Mouse (Mus musculus) kidney, embryonic 16.5 days (tissue): ENCODE measurements around the gene Zscan10. TPM values are rescaled to one million over a fixed set of nuclear protein-coding genes. Genes with fewer than 3 reads are reported as not detected.

ENCODE experiments used
- ATAC-seq: fragments of 200-750 bp; cut with Nextera tagmentation; 2 replicates; pipeline ENCODE4 v1.8.0; 2017; ENCODE audit warnings: moderate TSS enrichment; ENCODE audit not compliant: low FRiP score, low TSS enrichment
- H3K27ac ChIP-seq: fragments of 300-500 bp; sonication (generic); 2 replicates; pipeline ENCODE4 v1.5.1; 2014; ENCODE audit warnings: low read length
- H3K27me3 ChIP-seq: fragments of 300-500 bp; sonication (generic); 2 replicates; pipeline ENCODE4 v1.6.1; 2014; ENCODE audit warnings: low read length, control low read depth, mixed read lengths; ENCODE audit not compliant: insufficient read depth
- H3K36me3 ChIP-seq: fragments of 300-500 bp; sonication (generic); 2 replicates; pipeline ENCODE4 v1.6.1; 2014; ENCODE audit warnings: low read length, control low read depth, mixed read lengths; ENCODE audit not compliant: insufficient read depth
- H3K4me1 ChIP-seq: fragments of 300-500 bp; sonication (generic); 2 replicates; pipeline ENCODE4 v1.6.1; 2014; ENCODE audit warnings: low read length, control low read depth, mixed read lengths; ENCODE audit not compliant: insufficient read depth
- H3K4me2 ChIP-seq: fragments of 300-500 bp; sonication (generic); replicated peaks from 2 replicates; pipeline ENCODE4 v1.6.1; 2014; ENCODE audit warnings: low read depth, low read length
- H3K4me3 ChIP-seq: fragments of 300-500 bp; sonication (generic); 2 replicates; pipeline ENCODE4 v1.5.1; 2014; ENCODE audit warnings: mild to moderate bottlenecking, low read length
- H3K9ac ChIP-seq: fragments of 300-500 bp; sonication (generic); replicated peaks from 2 replicates; pipeline ENCODE4 v1.6.1; 2014; ENCODE audit warnings: low read length
- H3K9me3 ChIP-seq: fragments of 300-500 bp; sonication (generic); 2 replicates; pipeline ENCODE4 v1.6.1; 2016; ENCODE audit warnings: low read length, control low read depth
- WGBS: fragments of 180-500 bp; shearing (Covaris S2); extraction: QIAGEN DNeasy Blood & Tissue Kit; methylation state at CpG from one replicate; pipeline ENCODE4 v1.1.7; 2014; 5-methylcytosine and 5-hydroxymethylcytosine counted together
- polyA plus RNA-seq: library from polyadenylated mRNA; unstranded; fragments of >200 nt; fragmentation: Nextera tagmentation; extraction: Ambion mirVana; gene quantifications from 2 replicates; pipeline ENCODE4 v1.2.1, GENCODE M21; 2015

The Zscan10 gene
- polyA plus RNA-seq, 1 experiment from 2014 or later = not detected

DNA sequence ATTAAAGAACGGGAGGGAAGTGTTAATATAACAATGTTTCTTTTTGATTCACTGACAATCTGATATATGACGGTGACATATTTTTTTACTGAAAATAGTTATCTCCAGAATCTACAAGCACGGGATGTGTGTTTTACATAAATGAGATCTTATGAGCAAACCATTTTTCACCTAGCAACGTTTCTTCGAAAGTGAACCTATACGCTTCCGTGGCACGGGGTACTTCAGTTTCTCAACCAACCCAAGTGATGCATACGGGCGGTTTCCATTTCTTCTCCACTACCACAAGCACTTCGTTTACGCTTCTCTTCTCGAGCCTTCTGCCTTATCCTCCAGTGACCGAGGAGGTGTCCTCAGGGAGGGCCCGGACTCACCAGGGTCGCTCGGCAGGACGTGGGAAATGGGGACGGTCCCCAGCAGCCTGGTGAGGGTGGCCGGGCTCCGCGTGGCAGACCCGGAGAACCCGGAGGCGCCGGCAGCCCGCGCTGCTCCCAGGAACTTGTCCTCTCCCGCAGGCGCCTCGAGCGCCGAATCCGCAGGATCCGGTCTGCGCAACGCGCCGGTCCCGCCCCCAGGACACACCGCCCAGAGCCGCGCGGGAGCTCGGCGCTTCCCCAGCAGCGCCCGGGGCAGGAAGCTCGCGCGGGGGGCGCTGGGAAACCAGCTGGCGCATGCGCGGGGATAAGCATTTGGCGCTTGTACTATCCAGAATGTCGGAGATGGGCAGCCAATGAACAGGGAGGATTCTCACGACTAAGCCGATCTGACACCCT is 36.9 kb upstream of the Zscan10 start, which contains the start of gene Zfp213:
Gene Zfp213, minus strand, starts transcription at position 644 of the 773 bp plus-strand sequence.
- peak; percentile 97 for ATAC-seq
- Histone ChIP-seq H3K27me3 (no peaks in the 10 kb centered on the region), H3K36me3 (peaks cover 23% of the 10 kb centered on the region), H3K9ac (peak within 1 kb of the TSS; percentile 94), H3K4me3 (peak within 1 kb of the TSS; percentile 80), H3K4me1 (peaks cover 15% of the 10 kb centered on the region), H3K27ac (peak within 1 kb of the TSS; percentile 96), H3K4me2 (peak within 1 kb of the TSS; percentile 76), H3K9me3 (no peaks in the 10 kb centered on the region)
- WGBS = under 1% methylated on average over 59 of the region's 59 CpGs

DNA sequence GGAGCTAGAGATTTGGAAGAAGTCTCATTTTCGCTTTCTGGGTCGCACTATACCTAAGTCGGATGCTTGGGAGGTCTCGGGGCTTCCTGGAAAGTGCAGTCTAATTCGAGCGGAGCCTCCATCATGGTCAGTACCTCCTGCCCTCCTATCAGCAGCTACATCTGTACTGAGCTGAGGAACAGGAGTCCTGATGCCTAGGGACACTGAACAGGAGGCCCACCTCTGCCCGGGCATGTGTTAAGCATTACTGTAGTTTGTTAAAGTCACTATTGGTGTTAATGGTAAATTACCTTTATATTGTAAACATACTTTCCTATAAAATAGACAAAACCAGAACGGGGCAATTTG is 36.3 kb upstream of the Zscan10 start:
- H3K9me3 ChIP-seq = no peaks in the 10 kb centered on the region
- peaks cover 18% of the 10 kb centered on the region for H3K36me3 ChIP-seq
- H3K4me3 ChIP-seq = peak overlapping the region; percentile 80
- peak overlapping the region; percentile 94 for H3K9ac ChIP-seq
- H3K27me3 ChIP-seq = no peaks in the 10 kb centered on the region
- H3K4me2 ChIP-seq = peak overlapping the region; percentile 76
- H3K4me1 ChIP-seq = peaks cover 15% of the 10 kb centered on the region
- ATAC-seq = peak; percentile 86
- WGBS = under 1% methylated on average over 8 of the region's 8 CpGs
- peak overlapping the region; percentile 96 for H3K27ac ChIP-seq

DNA sequence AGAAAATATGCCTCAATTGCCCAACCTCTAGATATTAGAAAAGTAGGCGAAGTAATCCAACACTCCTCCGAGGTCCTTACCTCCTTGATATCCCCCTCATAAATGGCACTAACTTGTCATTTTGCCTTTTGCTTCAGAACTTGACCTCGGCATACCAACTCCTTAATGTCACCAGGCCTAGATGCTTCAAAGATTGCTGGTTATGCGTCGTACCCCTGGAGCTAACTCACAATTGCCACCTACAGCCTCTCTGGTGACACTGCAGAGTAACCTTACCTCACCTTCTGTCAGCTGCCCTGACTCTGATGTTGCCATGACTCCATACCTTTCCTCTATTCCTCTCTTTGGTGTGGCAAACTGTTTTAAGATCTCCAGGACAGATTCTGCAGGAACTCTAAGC is 33.9 kb upstream of the Zscan10 start:
- H3K27ac ChIP-seq = no peak overlapping the region
- H3K4me3 ChIP-seq = no peak overlapping the region
- peaks cover 12% of the 10 kb centered on the region for H3K4me1 ChIP-seq
- H3K9ac ChIP-seq = no peak overlapping the region
- H3K36me3 ChIP-seq = no peaks in the 10 kb centered on the region
- H3K9me3 ChIP-seq = no peaks in the 10 kb centered on the region
- 47% methylated on average over 5 of the region's 5 CpGs for WGBS
- H3K4me2 ChIP-seq = no peak overlapping the region
- no peak for ATAC-seq
- no peaks in the 10 kb centered on the region for H3K27me3 ChIP-seq

DNA sequence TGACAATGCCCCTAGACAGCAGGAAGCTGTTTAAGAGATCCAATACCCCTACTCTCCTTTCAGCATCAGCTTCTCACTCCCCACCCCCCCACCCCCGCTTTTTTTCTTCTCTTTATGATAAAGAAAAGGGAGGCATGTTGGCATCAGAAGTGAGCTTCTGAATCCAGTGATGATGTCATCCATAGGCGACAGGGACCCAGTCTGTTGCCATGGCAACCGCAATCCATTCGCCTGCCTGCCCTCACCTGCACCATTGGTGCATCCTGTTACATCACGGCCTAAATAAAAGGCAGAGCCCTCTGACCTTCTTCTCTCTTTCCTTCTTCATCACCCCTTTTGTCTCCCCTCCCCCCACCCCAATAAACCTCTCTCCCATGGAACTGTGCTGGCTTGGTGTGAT is 32.3 kb upstream of the Zscan10 start:
- H3K4me1 ChIP-seq = peaks cover 6% of the 10 kb centered on the region
- ATAC-seq = no peak
- 0 out of 2 replicates have a peak, but pooled peaks cover 4% of the 10 kb centered on the region for H3K36me3 ChIP-seq
- no peaks in the 10 kb centered on the region for H3K27me3 ChIP-seq
- H3K9me3 ChIP-seq = no peaks in the 10 kb centered on the region
- WGBS = 36% methylated on average over 5 of the region's 5 CpGs
- no peak overlapping the region for H3K9ac ChIP-seq
- H3K4me2 ChIP-seq = no peak overlapping the region
- no peak overlapping the region for H3K4me3 ChIP-seq
- no peak overlapping the region for H3K27ac ChIP-seq

DNA sequence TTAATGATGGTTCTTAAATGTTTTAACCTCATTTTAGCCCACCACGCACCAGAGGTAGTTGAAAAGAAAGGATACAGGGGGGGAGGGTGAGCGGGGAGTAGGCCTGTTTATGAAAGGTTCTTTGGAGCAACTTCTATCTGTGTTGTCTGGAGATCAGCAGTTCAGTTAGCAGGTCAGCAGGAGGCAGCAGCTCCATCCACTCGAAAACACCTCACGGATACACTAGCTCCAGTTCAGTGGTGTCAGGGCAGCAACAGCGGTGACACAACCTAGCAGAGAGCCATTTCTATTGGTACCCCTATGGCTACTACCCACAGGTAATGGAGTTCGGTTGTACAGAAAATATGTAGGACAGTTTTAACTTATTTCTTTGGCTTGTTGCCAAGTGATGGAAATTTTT is 30.6 kb upstream of the Zscan10 start:
- Histone ChIP-seq H3K4me3 (no peak overlapping the region), H3K36me3 (peaks cover 8% of the 10 kb centered on the region; the same call in 1 of the 2 replicates), H3K4me2 (no peak overlapping the region), H3K4me1 (peaks cover 2% of the 10 kb centered on the region), H3K27me3 (no peaks in the 10 kb centered on the region), H3K27ac (no peak overlapping the region), H3K9me3 (no peaks in the 10 kb centered on the region), H3K9ac (no peak overlapping the region)
- 42% methylated on average over 6 of the region's 6 CpGs for WGBS
- ATAC-seq = peak; percentile 54; the same call in 1 of the 2 replicates

DNA sequence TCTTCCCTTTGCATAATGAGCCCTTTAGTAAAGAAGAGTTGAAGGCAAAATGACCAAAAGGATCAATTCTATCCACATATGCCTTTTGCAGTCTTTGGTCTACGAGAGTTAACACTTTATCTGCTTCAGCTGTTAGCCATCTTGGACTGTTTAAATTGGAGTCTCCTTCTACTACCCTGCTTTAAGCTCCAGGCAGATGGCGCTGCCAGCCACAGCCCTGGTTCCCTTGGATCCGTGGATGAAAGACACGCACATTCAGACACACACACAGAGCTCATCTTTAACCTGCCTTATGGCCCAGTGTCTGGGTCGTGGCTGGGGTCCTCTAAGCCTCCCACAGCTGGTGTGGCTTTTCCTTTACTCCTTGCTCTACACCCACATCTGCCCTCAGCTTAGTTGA is 29.6 kb upstream of the Zscan10 start:
- no peaks in the 10 kb centered on the region for H3K4me1 ChIP-seq
- peaks cover 18% of the 10 kb centered on the region for H3K36me3 ChIP-seq
- no peaks in the 10 kb centered on the region for H3K27me3 ChIP-seq
- no peak overlapping the region for H3K4me2 ChIP-seq
- ATAC-seq = no peak; the same call in 1 of the 2 replicates
- 23% methylated on average over 5 of the region's 5 CpGs for WGBS
- H3K9me3 ChIP-seq = 0 out of 2 replicates have a peak, but pooled peaks cover 5% of the 10 kb centered on the region
- H3K4me3 ChIP-seq = no peak overlapping the region
- no peak overlapping the region for H3K27ac ChIP-seq
- H3K9ac ChIP-seq = no peak overlapping the region

DNA sequence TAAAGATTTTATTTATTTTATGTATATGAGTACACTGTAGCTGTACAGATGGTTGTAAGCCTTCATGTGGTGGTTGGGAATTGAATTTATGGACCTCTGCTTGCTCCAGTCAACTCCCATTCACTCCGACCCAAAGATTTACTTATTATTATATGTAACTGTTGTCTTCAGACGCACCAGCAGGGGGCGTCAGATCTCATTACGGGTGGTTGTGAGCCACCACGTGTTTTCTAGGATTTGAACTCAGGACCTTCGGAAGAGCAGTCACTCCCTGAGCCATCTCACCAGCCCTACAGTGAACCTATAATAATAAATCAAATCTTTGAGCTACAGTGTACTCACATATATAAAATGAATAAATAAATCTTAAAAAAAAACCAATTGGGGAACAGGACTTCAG is 28.6 kb upstream of the Zscan10 start:
- 82% methylated on average over 6 of the region's 6 CpGs for WGBS
- H3K9ac ChIP-seq = no peak overlapping the region
- no peak overlapping the region for H3K4me3 ChIP-seq
- H3K36me3 ChIP-seq = peaks cover 27% of the 10 kb centered on the region
- H3K4me1 ChIP-seq = no peaks in the 10 kb centered on the region
- no peak for ATAC-seq
- H3K27ac ChIP-seq = no peak overlapping the region
- H3K4me2 ChIP-seq = no peak overlapping the region
- H3K9me3 ChIP-seq = peaks cover 12% of the 10 kb centered on the region; the same call in 1 of the 2 replicates
- no peaks in the 10 kb centered on the region for H3K27me3 ChIP-seq

DNA sequence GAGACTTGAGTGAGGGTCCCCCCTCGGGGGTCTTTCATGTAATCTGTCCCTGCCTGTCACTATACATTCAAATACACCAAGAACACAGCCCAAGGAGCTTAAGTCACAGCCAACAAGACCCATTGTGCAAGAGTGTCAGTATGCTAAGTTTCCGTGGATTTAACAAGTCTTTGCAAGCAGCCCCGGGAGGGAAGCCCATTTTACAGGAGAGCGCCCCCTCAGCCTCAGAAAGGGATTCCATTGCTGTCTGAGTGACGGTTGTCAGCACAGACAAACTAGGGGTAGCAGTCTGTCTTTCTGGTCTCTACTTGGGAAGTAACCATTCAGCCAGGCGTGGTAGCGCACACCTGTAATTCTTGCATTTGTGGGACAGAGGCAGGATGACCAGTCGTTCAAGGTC is 26.5 kb upstream of the Zscan10 start:
- H3K27ac ChIP-seq = no peak overlapping the region
- H3K9me3 ChIP-seq = peaks cover 12% of the 10 kb centered on the region; the same call in 1 of the 2 replicates
- no peak for ATAC-seq
- H3K4me2 ChIP-seq = no peak overlapping the region
- no peaks in the 10 kb centered on the region for H3K4me1 ChIP-seq
- no peak overlapping the region for H3K9ac ChIP-seq
- H3K27me3 ChIP-seq = no peaks in the 10 kb centered on the region
- H3K36me3 ChIP-seq = peaks cover 43% of the 10 kb centered on the region
- 93% methylated on average over 8 of the region's 8 CpGs for WGBS
- no peak overlapping the region for H3K4me3 ChIP-seq

DNA sequence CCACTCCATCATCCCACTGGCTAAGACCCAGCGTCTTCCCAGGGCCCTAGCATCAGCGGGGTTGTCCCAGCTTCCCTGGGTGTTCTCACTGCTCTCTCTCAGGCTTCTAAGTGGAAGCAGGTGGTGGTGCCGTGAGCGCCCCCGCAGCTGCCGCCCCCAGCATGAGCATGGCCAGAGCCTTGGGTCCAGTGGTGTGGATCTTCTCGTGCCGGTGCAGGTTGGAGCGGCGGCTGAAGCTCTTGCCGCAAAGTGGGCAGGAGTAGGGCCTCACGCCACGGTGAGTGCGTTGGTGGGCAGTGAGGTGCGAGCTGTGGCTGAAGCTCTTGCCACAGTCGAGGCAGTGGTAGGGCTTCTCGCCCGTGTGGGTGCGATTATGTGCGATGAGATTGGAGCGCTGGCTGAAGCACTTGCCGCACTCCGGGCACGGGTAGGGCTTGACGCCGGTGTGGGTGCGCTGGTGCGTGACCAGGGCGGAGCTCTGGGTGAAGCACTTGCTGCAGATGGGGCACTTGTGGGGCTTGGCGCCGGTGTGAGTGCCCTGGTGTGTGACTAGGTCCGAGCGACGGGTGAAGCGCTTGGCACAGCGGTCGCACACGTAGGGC is 24.6 kb upstream of the Zscan10 start:
- H3K4me1 ChIP-seq = no peaks in the 10 kb centered on the region
- H3K9me3 ChIP-seq = peaks cover 12% of the 10 kb centered on the region; the same call in 1 of the 2 replicates
- H3K27me3 ChIP-seq = no peaks in the 10 kb centered on the region
- no peak overlapping the region for H3K4me3 ChIP-seq
- no peak overlapping the region for H3K27ac ChIP-seq
- WGBS = 94% methylated on average over 38 of the region's 38 CpGs
- peak; percentile 40 for ATAC-seq
- H3K4me2 ChIP-seq = no peak overlapping the region
- peaks cover 60% of the 10 kb centered on the region for H3K36me3 ChIP-seq
- no peak overlapping the region for H3K9ac ChIP-seq

DNA sequence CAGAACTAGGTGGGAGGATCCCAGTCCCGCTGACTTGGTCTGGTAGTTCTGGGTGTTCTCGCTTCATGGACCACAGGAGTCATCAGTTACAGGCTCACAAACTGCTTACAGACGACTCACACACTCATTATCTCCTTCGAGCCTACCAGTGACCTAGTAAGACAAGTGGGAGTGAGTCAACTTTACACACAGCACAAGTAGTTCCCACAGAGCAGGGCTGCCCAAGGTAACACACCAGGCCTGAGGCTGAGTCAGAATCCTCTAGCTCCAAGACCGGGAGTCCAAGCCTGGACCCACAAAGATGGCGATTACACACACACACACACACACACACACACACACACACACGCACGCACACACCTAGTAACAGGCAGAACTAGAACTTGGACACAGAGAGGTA is 15.9 kb upstream of the Zscan10 start:
- Histone ChIP-seq H3K4me1 (peaks cover 21% of the 10 kb centered on the region), H3K36me3 (peaks cover 13% of the 10 kb centered on the region), H3K4me3 (peak overlapping the region; percentile 85), H3K9me3 (no peaks in the 10 kb centered on the region), H3K4me2 (peak overlapping the region; percentile 82), H3K9ac (0 out of 2 replicates have a peak overlapping the region, but pooled peaks have one; percentile 85), H3K27ac (no peak overlapping the region), H3K27me3 (no peaks in the 10 kb centered on the region)
- no peak for ATAC-seq
- 70% methylated on average over 8 of the region's 8 CpGs for WGBS
